Mouse (Mus musculus): ENCODE results near the gene Spock2.
"Not testable (repeated sequence)": the region's sequence is repeated elsewhere in the genome, so short reads cannot be mapped to it uniquely, and the experiment has no call there.

The Spock2 gene

GRCm38 (mm10) chr10:60108321-60109111 is 2.5 kb downstream of the Spock2 start:
- DNase-seq (ENCODE audit: low read depth) = no peak

GRCm38 (mm10) chr10:60109336-60109735 is 3.3 kb downstream of the Spock2 start:
- no peak for DNase-seq (ENCODE audit: low read depth)

GRCm38 (mm10) chr10:60109989-60110388 is 4.0 kb downstream of the Spock2 start:
- no peak for DNase-seq (ENCODE audit: low read depth)

- no peak for DNase-seq (ENCODE audit: low read depth)
These were observed 5.0 kb downstream of the Spock2 start for GRCm38 (mm10) chr10:60110908-60111475.

GRCm38 (mm10) chr10:60113965-60114690 is 8.1 kb downstream of the Spock2 start:
- DNase-seq (ENCODE audit: low read depth) = no peak

- DNase-seq (ENCODE audit: low read depth) = no peak
These were observed 9.5 kb downstream of the Spock2 start for GRCm38 (mm10) chr10:60115345-60116185.

GRCm38 (mm10) chr10:60116997-60117396 is 11.0 kb downstream of the Spock2 start:
- no peak for DNase-seq (ENCODE audit: low read depth)

- no peak for DNase-seq (ENCODE audit: low read depth)
These were observed 12.4 kb downstream of the Spock2 start for GRCm38 (mm10) chr10:60118464-60118863.

- DNase-seq (ENCODE audit: low read depth) = no peak
These were observed 14.6 kb downstream of the Spock2 start for GRCm38 (mm10) chr10:60120630-60121029.

- peak; percentile 38 for DNase-seq (ENCODE audit: low read depth)
These were observed 18.1 kb downstream of the Spock2 start for GRCm38 (mm10) chr10:60124078-60124477.

GRCm38 (mm10) chr10:60125529-60126327 is 19.7 kb downstream of the Spock2 start:
- no peak for DNase-seq (ENCODE audit: low read depth)

- DNase-seq (ENCODE audit: low read depth) = no peak
These were observed 22.3 kb downstream of the Spock2 start for GRCm38 (mm10) chr10:60128287-60128686.

GRCm38 (mm10) chr10:60130504-60130903 is 24.5 kb downstream of the Spock2 start:
- DNase-seq (ENCODE audit: low read depth) = no peak

- DNase-seq (ENCODE audit: low read depth) = no peak
These were observed 27.5 kb downstream of the Spock2 start for GRCm38 (mm10) chr10:60133501-60133900.

GRCm38 (mm10) chr10:60134201-60134600 is 28.2 kb downstream of the Spock2 start:
- DNase-seq (ENCODE audit: low read depth) = no peak

GRCm38 (mm10) chr10:60136010-60136409 is 30.0 kb downstream of the Spock2 start:
- DNase-seq (ENCODE audit: low read depth) = not testable (repeated sequence)

GRCm38 (mm10) chr10:60136935-60137334 is 30.9 kb downstream of the Spock2 start:
- DNase-seq (ENCODE audit: low read depth) = no peak

GRCm38 (mm10) chr10:60138680-60139079 is 32.7 kb downstream of the Spock2 start:
- peak; percentile 28 for DNase-seq (ENCODE audit: low read depth)

- DNase-seq (ENCODE audit: low read depth) = peak; percentile 13
These were observed 34.7 kb downstream of the Spock2 start for GRCm38 (mm10) chr10:60140751-60141150.

- no peak for DNase-seq (ENCODE audit: low read depth)
These were observed 35.7 kb downstream of the Spock2 start for GRCm38 (mm10) chr10:60141656-60142160.

- not testable (repeated sequence) for DNase-seq (ENCODE audit: low read depth)
These were observed 41.6 kb downstream of the Spock2 start for GRCm38 (mm10) chr10:60147510-60148047.

Data from 416B (cell line).